Comparison of ENCODE assay signal across 19 mouse cellular contexts in genomic region chr11:79714743-79715110, GRCm38 (mm10).
DNase-seq lines count a peak whose midpoint lies in the region; ATAC-seq and TF ChIP-seq lines count a peak whose summit lies in the region.
"Had no signal": no experiment of that assay in that cellular context is flagged by ENCODE, and none has a peak within 500 bp of the region (broad histone marks: within the 10 kb centered on the region; RNA-seq: fewer than 3 reads in every experiment).

No protein-coding gene starts in this region.

- DNase-seq in gastrocnemius, adult 2 months: no peak
- DNase-seq in gastrocnemius, adult 8-10 months (ENCODE audit: low spot score in 2 of 2): no peak
- peak; percentile 27 for DNase-seq in liver, adult 2 months (ENCODE audit: extremely low read depth, low read depth, low spot score)
- no peak for DNase-seq in liver
- no peak for DNase-seq in left cerebral cortex, adult 18-20 months (ENCODE audit: low spot score in 2 of 2)
- no peak for DNase-seq in spleen, postnatal 14 days (ENCODE audit: low spot score in 2 of 2)
- DNase-seq: cerebellum, adult 8-10 months; cerebellum, postnatal 36 days; gastrocnemius, postnatal 25 days; heart, postnatal 10 days; right cerebral cortex, adult 18-20 months; right cerebral cortex, postnatal 4 days; thymus, postnatal 14 days had no signal

- TF ChIP-seq POLR2A in liver, adult 2 months (IDR thresholded peaks at IDR 0.05; ENCODE audit: extremely low read depth, insufficient read depth, low read length): no peak

- 35% methylated on average over 6 of the region's 6 CpGs for WGBS in liver, adult 2 months
- whole genome bisulfite sequencing in intestine, postnatal 0 days: 60% methylated on average over 6 of the region's 6 CpGs

- H3K36me3 ChIP-seq in liver, adult 2 months (ENCODE audit: control insufficient read depth, insufficient read depth, low read length): no peaks in the 10 kb centered on the region
- H3K36me3 ChIP-seq in intestine, postnatal 0 days (ENCODE audit: control insufficient read depth, insufficient read depth): no peaks in the 10 kb centered on the region
- H3K36me3 ChIP-seq: forebrain, embryonic 15.5 days; heart, embryonic 12.5 days; limb, embryonic 15.5 days; neural tube, embryonic 15.5 days had no signal

- no peaks in the 10 kb centered on the region for H3K27me3 ChIP-seq in liver, adult 2 months (ENCODE audit: control insufficient read depth, insufficient read depth, low read length)
- H3K27me3 ChIP-seq in intestine, postnatal 0 days (replicated peaks; ENCODE audit: control insufficient read depth, insufficient read depth, low read length): no peaks in the 10 kb centered on the region

- no peak for ATAC-seq in intestine, postnatal 0 days
- ATAC-seq: forebrain, embryonic 15.5 days had no signal

- peak overlapping the region; percentile 95 for H3K4me3 ChIP-seq in gastrocnemius, adult 2 months
- H3K4me3 ChIP-seq in liver, adult 2 months (ENCODE audit: insufficient read depth, low read depth, low read length): no peak overlapping the region
- no peak overlapping the region for H3K4me3 ChIP-seq in intestine, postnatal 0 days (ENCODE audit: low read depth, low read length)
- H3K4me3 ChIP-seq: forebrain, embryonic 15.5 days; heart, embryonic 12.5 days; limb, embryonic 15.5 days; neural tube, embryonic 15.5 days had no signal

- H3K4me2 ChIP-seq in intestine, postnatal 0 days (replicated peaks; ENCODE audit: low read depth): peak overlapping the region; percentile 98
- H3K4me2 ChIP-seq: forebrain, embryonic 15.5 days; heart, embryonic 12.5 days; limb, embryonic 15.5 days; midbrain, embryonic 11.5 days; neural tube, embryonic 15.5 days had no signal

- no peak for TF ChIP-seq CTCF in gastrocnemius, adult 2 months (IDR thresholded peaks at IDR 0.05)
- TF ChIP-seq CTCF in liver, adult 2 months (IDR thresholded peaks at IDR 0.05; ENCODE audit: low read depth, low read length): no peak
- no peak for TF ChIP-seq CTCF in intestine, postnatal 0 days (IDR thresholded peaks at IDR 0.05; ENCODE audit: low read depth)

- intact Hi-C loops in gastrocnemius, adult 2 months (cut with DNase I): loop anchor here (5.0 kb wide), 1 partner anchor 248 kb away; the partner anchor contains the start of gene Utp6

- H3K9me3 ChIP-seq in intestine, postnatal 0 days (ENCODE audit: control insufficient read depth): no peaks in the 10 kb centered on the region
- H3K9me3 ChIP-seq: forebrain, embryonic 15.5 days; heart, embryonic 12.5 days; limb, embryonic 15.5 days; neural tube, embryonic 15.5 days had no signal

- H3K79me2 ChIP-seq in liver, adult 2 months (ENCODE audit: control insufficient read depth, insufficient read depth, low read length): peaks cover 30% of the 10 kb centered on the region; the same call in 1 of the 2 replicates

- peak overlapping the region; percentile 60 for H3K9ac ChIP-seq in liver, adult 2 months (ENCODE audit: low read depth, low read length)
- H3K9ac ChIP-seq in intestine, postnatal 0 days (ENCODE audit: low read depth, low read length): no peak overlapping the region
- H3K9ac ChIP-seq: forebrain, embryonic 15.5 days; heart, embryonic 12.5 days; limb, embryonic 15.5 days; neural tube, embryonic 15.5 days had no signal

- peaks cover 43% of the 10 kb centered on the region for H3K4me1 ChIP-seq in liver, adult 2 months (ENCODE audit: control insufficient read depth, insufficient read depth, low read length)
- peaks cover 5% of the 10 kb centered on the region; the same call in 1 of the 2 replicates for H3K4me1 ChIP-seq in intestine, postnatal 0 days (replicated peaks; ENCODE audit: control insufficient read depth, insufficient read depth, low read length)

- peak overlapping the region; percentile 95 for H3K27ac ChIP-seq in gastrocnemius, adult 2 months
- H3K27ac ChIP-seq in liver, adult 2 months (replicated peaks; ENCODE audit: insufficient read depth, low read depth, low read length): peak overlapping the region; percentile 63
- no peak overlapping the region for H3K27ac ChIP-seq in intestine, postnatal 0 days (ENCODE audit: low read depth, low read length)
- H3K27ac ChIP-seq: forebrain, embryonic 15.5 days; limb, embryonic 15.5 days; neural tube, embryonic 15.5 days had no signal
